Mouse (Mus musculus) right cerebral cortex, postnatal 25 days (tissue): ENCODE data around the gene Cntnap3.
A peak's percentile ranks its signal among the peaks of the same experiment; 100 is the strongest.
"Not testable (repeated sequence)": the region's sequence is repeated elsewhere in the genome, so short reads cannot be mapped to it uniquely, and the experiment has no call there.

Source experiments
- DNase-seq: peaks from one replicate; pipeline ENCODE4 v3.0.0; 2022

Gene Cntnap3

GRCm38 (mm10) chr13:64903585-64904208, at the start of gene Cntnap3:
Gene Cntnap3, minus strand, starts transcription at chr13:64903955.
- DNase-seq, result peak; percentile 60

GRCm38 (mm10) chr13:64917191-64917590, 13.4 kb upstream of the Cntnap3 start, which contains the start of gene Spata31:
Gene Spata31, plus strand, starts transcription at chr13:64917406.
- no peak for DNase-seq

- no peak for DNase-seq
These were observed 623 bp downstream of the Cntnap3 start for GRCm38 (mm10) chr13:64903132-64903531.

- DNase-seq, result no peak
These were observed 38.4 kb downstream of the Cntnap3 start for GRCm38 (mm10) chr13:64865397-64865796.

DNA sequence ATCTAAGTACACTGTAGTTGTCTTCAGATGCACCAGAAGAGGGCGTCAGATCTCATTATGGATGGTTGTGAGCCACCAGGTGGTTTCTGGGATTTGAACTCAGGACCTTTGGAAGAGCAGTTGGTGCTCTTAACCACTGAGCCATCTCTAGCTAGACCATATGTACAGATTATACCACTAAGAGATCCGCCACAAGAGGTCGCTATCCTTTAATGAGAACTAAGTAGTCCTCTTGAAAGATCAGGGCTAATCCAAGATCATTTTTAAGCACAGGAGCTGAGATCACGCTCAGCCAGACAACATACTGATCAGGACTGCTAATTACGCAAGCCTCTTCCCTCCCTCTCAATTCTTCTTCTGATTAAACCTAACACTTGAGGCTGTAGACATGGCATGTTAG, 78.9 kb downstream of the Cntnap3 start:
- DNase-seq, result not testable (repeated sequence)

GRCm38 (mm10) chr13:64745383-64745782, 158.4 kb downstream of the Cntnap3 start:
- DNase-seq, result no peak

DNA sequence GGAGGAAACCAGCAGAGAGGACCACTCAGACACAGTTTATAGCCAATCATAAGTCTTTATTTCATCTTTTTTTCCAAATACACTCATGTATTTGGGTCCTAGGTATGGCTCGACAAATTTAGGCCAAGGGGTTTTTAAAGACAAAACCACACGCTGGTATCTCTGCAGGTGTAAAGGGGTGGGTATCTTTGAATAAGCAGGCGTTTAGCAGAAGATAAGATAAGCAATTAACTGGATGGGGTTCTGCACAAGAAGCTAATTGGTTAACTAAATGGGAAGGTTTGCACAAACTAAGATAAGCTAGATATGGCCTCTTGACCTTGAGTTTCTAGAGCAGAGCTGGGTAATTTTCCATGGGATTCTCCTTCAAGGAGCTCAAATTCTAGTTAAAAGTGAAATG, 171.5 kb downstream of the Cntnap3 start:
- DNase-seq, result no peak

GRCm38 (mm10) chr13:64716791-64717190, 187.0 kb downstream of the Cntnap3 start:
- DNase-seq, result no peak

DNA sequence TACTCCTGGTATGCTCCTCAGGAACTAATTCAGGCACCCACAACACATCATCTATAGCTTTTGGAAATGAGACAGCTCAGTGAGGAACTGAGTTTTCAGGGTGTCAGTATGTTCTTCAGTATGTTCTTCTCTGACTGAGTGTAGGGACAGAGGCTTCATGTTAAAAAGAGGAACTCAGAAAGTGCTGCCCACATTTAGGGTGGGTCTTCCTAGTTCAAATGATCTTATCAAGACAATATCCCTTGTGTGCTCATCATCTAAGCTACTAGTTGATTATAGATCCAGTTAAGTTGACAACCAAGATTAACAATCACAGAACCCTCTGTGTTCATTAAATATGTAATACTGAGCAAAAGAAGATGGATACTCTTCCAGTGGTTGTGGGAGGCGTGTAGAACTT, 211.3 kb downstream of the Cntnap3 start:
- no peak for DNase-seq
